Mouse (Mus musculus) ES-CJ7 (cell line): ENCODE data around the gene Cyp2j12.
"Not testable (repeated sequence)": the region's sequence is repeated elsewhere in the genome, so short reads cannot be mapped to it uniquely, and the experiment has no call there.

Source experiments
- DNase-seq: peaks from one replicate; pipeline ENCODE4 v3.0.0; 2011; ENCODE audit warnings: low read depth, low spot score

The Cyp2j12 gene

DNA sequence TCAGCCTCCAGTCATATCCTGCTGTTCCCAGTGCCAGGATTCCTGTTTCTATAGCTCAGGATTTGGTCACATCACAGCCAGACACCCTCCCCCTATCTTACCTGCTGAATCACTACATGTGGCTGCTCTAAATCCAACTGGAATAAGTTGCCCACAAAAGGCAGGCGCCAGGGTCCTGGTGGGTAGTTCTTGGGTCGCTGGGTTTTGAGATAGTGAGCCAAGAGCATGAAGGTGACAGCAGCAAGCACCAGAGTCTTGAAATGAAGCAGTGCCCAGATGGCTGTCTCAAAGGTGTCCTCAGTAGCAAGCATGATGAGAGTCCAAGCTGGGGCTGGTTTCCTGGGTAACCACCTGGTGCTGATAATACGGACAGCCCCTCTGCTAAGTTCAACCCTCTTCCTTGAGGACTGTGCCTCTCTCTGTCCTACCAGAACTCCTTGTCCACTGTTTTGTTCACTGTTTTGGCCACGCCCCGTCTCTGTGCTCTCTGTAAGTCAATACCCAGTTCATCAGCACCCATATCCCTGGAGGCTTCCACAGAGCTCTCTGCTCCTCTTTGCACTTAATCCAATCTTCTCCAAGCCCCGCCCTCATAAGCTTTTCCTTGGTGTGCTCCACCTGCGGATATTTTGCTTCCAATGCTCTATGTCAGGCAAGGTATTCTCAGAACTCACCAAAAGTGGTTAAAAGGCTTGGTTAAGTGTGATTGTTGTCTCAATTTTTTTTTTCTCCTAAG is at the start of gene Cyp2j12:
TSS of gene Cyp2j12 (minus strand) at position 421 of the 736 bp plus-strand sequence.
- DNase-seq, result peak; percentile 2

DNA sequence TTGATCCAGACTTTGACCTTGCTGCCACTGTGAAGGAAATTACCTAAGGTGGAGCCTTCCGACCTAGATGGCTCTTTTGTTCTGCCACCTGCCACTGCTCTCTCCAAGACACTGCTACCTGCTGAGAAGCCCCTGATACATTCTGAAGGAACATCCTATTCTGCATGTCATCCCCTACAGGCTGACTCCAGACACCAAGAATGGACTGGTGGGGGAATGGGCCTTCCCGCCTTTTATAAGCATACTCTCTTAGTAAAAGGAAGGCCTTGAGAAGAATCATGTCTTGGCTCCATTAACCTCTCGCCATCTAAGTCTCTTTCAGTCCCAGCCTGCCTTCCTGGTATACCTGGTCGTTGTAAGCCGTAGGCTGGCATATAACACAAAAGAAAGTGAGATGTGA is 48.4 kb upstream of the Cyp2j12 start:
- peak; percentile 65 for DNase-seq

DNA sequence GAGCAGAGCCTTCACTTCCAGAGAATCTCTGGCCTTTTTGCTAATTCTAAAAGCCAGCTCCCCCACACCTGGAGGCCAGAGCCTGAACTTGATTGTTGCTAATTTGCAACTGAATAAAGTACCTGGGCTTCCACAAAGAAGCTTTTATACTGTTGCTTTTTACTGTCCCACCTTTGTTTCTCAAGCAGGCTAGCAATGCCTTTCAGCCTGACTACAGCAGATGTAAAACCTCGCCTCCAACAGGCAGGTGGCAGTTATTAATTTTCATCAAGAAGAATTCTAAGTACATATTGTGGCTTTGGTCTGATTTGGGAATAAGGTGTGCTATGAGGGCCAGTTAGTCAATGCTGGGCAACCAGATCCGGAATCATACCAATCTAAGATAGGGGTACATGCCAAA is 47.7 kb upstream of the Cyp2j12 start:
- DNase-seq, result peak; percentile 53

DNA sequence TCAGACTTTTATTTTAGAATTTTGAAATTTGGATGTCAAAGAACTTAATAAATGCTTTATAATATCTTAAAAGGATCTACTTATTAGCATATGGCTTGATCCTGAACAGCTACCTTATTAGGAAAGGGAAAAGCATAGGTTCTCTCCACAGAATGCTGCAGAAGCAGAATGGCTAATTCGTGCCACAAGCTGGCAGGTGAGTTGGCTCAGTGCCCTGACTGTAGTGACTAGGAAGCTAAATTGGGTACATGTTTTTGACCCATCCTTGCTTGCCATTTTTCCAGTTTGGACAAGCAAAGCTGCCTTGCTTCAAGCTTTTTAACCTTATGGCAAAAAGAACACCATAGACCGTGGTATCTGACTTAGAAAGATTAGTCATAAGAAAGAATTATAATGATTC is 47.2 kb upstream of the Cyp2j12 start:
- not testable (repeated sequence) for DNase-seq

DNA sequence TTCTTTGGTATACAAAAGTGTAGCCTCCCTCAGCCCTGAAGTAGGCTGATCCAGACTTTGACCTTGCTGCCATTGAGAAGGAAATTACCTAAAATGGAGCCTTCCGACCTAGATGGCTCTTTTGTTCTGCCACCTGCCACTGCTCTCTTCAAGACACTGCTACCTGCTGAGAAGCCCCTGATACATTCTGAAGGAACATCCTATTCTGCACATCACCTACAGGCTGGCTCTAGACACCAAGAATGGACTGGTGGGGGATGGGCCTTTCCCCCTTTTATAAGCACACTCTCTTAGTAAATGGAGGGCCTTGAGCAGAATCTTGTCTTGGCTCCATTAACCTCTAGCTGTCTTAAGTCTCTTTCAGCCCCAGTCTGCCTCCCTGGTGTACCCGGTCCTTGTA is 43.8 kb upstream of the Cyp2j12 start:
- peak; percentile 68 for DNase-seq

DNA sequence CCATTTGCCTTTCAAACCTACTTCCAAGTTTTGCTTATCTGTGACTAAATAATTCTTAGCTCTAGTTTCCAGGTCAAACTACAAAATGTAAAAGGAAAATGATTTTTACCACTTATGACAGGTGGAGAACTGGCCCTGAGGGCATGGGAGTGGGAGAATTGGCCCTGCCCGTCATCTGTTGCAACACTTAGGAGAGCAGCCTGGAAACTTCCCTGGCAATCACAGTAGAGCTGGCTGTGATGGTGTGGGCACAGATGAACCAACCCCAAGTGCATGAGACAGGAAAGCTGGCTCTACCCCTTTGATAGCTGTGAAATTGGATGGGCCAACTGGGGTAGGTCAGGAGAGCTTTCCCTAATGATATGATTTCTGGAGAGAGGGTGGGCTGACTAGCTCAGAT is 21.9 kb upstream of the Cyp2j12 start:
- DNase-seq, result no peak

DNA sequence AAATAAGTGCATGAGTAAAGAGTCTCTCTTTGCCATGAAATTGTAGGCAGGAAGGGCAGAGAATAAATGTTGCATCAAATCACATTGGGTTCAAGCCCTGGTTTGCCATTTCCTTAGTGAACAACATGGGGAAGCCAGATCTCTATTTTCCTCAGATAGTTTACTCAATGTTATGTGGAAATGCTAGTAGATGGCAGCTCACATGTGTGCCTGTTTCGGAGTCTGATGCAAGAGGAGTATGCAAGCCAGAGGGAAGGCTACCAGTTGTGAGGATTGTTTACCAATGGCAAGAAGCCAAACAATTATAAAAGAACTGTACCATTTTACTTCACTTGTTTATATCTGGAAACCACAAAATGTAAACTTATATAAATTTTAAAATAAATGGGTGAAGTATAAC is 20.6 kb upstream of the Cyp2j12 start:
- no peak for DNase-seq

DNA sequence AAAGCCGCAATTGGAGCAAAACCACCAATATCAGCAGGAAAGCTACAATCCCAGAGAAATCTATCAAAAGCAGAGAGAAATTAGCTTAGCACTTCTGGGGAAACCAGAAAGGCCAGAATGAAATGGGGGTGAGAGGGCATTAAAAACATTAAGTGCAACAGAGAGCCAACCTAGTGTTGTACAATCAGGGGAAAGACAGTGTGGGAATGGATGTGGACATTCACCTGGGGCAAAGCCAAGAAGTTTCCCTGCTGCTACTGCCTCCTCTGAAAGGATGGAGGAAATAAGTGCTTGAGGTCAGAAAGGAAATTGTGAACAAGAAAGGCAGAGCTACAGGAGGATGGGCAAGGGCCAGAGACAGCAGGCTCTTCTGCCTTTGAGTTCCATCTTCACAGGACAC is 1.7 kb downstream of the Cyp2j12 start:
- DNase-seq, result no peak

DNA sequence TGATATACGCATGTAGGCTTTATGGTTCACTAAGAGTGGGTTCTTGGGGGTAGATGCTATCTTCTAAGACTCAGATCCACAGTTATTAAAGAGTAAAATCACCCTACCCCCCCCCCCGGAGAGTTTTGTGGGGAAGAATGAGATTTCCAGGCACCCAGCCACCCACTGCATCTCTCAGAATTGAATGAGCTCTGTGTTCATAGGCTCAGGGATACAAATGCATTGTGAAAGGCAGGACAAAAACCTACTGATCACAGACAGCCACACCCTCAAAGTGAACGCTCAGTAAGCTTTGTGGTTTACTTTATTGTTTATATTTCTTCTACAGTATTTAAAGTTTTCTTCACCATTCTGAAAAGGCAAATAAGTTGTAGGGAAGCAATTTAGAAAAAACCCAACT is 6.7 kb downstream of the Cyp2j12 start:
- DNase-seq, result no peak

DNA sequence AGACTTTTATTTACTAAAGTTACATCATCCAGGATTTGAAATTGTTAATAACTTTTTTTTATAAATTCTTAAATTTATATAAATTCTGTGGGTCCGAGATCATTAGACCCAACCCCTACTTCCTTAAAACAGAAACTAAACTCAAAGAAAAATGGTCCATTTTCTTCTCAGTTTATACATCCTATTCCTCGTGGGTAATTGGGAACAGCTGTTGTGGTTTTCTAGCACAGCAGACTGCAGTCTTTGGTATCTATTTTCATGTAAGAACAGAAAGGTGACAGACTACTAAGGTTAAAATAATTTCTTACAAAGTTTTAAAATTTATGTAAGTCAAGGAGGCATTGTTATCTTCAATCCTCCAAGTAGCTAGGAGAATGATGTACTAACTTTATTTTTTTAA is 44.1 kb downstream of the Cyp2j12 start:
- no peak for DNase-seq

DNA sequence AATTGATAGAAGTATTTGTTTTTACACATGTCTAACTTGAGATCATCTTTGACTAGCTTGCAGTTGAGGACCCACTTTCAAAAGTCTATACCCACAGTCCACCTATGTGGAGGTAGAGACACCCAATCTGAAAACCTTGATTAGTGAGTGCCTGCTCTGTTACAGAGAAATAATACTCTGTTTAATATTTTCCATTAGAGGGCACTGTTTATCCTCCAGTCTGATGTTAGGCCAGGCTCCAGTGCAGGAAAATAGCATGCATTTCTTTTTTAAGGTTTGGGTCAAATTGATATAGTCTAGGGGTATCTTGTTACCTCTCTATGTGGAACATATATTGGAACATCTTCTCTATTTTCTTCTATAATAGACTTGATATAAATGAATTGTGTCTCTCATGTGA is 49.1 kb downstream of the Cyp2j12 start:
- no peak for DNase-seq

DNA sequence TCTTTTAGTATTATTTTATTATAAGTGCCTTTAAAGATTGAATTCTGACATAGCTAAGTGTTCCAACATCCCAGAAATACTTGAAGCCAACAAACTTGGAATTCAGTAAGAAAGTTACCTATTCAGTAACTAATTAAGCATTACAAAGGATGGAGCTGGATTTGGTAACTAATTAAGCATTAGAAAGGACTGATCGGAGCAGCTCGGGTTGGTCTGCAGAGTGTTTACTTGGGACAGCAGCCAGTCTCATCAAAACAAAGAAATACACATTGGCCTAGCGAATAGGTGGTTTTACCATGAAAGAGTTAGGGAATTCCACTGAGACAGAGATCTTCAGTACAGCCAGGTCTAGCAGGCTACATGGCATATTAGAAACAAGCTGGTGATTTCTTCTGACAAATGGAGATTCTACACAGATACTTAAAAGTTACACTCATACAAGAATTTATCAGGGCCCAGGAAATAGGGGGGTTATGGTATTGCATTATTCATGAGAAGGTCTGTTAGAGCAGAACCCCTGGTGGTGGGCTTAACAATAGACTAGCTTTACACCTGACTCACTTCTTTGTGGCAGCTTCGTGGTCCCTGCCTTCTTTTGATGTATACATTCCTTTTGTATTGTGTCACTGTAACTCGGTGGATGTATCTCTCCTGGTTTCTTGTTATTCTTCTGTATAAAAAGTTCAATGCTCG is 51.5 kb downstream of the Cyp2j12 start:
- peak; percentile 80 for DNase-seq

DNA sequence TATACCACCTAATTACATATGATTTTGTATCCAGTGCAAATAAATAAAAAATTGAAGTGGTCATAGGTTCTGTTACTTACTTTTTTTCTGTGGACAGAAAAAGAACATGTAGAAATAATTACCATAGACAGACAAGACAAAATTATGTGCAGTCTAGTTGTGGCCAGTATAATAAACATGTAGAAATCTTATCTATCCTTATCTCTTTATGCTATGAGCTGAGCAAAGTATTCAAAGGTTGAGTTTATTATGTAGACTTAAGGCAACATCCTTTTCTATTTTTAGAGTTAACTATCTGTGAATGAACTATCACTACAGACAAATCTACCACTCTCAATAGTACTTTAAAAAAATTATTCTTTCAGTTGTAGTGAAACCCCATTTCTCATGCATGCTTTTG is 62.6 kb downstream of the Cyp2j12 start:
- no peak for DNase-seq

DNA sequence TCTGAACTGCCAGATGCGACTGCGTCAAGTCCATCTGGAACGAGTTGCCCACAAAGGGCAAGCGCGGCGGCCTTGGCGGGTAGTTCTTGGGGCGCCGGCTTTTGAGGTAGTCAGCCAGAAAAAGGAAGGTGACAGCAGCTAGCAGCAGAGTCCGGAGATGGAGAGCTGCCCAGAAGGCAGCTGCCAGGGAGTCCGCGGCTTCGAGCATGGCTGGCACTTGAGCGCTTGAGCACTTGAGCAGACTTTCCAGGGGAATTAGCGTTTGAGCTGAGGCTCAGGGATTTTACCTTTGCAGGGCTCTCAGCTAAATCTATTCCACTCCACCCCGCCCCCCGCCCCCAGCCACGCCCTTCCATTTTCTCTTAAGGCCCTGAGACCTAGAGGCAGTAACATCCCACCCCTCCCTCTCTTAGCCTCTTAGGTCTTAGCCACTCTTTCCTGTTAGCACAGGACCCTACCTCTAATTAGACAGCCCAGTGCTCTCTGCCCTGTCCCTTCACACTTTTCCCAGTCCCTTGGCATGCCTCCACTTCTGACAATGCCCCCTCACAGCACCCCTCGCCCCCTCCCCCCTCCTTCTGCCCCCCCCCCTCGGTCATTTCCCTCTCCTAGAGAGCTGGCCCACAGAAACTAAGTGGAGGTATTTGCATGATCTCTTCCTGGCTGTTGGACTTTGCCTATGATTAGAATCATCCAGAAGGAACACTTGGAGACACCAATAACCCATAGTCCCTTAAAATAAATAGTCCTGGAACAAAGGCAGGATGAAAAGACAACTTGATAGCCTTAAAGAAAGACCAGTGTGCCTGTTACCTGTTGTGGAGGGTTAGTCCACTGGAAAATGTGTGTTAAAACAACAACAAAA is 63.5 kb downstream of the Cyp2j12 start, which contains the start of gene Cyp2j13:
TSS of gene Cyp2j13 (minus strand) at position 286 of the 865 bp plus-strand sequence.
- peak; percentile 37 for DNase-seq

DNA sequence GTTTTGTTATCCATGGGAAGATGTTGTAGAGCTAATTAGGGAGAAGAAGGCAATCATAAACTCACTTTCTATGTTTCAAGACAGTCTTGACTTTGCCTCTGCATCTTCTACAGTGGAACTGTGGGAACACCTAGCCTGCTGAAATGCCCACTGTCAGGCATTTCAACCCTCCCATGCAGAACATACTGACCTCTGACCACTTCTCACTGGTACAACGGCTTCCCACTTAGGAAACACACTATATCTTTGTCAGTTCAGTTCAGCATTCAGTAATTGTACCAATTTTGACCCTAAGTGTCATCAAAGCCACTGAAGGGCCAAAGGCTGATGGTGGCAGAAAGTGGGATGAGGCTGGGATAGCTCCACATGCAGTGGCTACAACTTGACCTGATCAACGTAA is 78.9 kb downstream of the Cyp2j12 start:
- DNase-seq, result no peak

DNA sequence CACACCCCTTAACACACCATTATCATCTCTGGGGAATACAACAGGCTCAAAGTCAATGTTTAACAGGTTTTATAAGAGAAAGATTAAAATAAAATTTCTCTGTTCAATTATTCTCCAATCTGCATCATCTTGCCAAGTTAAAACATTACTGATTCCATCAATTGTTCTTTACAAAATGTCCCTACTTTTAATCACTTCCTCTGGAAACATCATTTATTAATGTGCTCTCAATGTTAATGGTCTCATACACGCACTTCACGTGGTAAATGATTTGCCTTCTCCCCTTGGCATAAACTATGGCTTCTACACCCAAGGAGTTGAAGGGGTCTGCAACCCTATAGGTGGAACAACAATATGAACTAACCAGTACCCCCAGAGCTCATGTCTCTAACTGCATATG is 80.8 kb downstream of the Cyp2j12 start:
- DNase-seq, result no peak
